Mouse (Mus musculus) CD4-positive helper T cell, adult 2 months (primary cell): ENCODE data around the gene Mecr.

Source experiments
- DNase-seq: peaks from one replicate; pipeline ENCODE4 v3.0.0-alpha.2; 2012; ENCODE audit warnings: low read depth, missing footprints, low spot score

Gene Mecr

DNA sequence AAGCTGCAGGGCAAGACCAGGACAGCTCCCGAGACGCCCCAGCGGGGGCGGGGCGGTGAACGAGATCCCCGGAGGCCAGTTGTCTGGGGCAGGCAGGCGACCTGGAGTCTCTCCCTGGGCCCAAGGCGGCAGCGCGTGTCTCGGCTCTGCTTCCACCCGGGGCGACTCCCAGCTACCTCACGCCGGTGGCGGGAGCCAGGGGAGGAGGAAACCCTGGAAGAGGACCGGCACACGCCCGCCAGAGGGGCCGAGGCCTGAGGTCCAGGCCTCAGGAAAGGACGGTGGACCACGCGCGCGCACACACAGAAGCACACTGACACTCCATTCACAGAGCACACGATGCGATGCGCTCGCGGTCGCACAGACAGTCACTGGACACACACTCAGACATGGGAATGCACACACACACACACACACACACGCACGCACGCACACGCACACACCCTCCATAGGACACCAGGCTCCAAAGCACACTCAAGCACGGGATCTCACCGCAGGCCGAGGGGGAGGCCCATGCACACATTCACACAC is 6.9 kb upstream of the Mecr start:
- DNase-seq = peak; percentile 16

DNA sequence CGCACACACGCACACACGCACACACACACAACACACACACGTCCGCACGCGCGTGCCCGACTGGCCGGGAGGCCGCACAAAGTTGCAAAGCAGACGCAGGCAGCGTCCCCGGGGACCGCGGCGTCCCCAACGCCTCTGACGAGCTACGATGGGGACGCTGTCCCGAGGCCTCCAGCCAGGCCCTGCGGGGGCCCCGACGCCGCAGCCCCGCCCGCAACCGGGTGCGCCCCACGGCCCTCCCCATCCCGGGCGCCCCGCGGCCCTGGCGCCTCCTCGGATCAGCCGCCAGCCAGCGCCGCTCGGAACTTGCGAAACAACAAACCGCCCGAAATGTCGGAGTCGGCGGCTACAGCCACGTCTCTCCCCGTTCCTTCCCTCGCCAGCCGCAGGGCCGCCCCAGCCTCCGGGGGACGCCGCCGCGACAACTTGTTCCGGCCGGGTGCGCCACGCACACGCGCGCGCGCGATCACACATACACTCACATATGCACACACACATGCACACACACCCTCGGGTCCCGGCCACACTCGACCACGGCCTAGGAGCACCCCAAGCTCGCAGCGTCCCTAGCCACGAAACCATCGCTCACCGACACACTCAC is 6.3 kb upstream of the Mecr start:
- DNase-seq = peak; percentile 34

DNA sequence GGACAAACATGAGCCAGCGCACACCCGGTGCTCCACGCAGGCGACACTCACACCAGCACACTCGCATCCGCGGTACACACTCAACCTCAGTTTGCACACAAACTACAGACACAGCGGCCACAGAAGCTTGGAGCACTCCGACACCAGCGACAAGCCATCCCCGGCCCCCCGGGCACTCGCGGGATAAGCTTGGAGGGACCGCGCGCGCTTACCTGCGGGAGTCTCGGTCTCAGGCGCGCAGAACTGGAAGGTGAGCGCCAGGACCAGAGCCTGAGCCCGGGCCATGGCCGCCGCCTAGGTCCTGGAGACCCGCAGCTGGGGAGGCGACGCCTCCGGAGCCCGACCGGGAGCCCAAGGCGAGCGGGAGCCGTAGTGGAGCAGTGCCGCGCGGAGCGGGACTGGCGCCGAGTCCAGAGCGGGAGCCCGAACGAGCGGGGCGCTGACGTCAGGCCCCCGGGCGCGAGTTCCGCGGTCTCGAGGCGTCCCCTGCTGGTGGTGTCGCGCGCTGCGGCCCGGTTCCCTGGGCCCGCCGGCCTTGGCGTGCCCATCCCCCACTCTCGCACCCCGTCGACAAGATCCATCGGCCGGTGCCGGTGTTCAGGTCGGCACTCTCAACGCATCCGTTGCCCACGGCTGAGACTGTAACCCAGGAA is 5.3 kb upstream of the Mecr start, which contains the start of gene Ptpru:
TSS of gene Ptpru (minus strand) at position 417 of the 653 bp plus-strand sequence.
- peak; percentile 82 for DNase-seq

DNA sequence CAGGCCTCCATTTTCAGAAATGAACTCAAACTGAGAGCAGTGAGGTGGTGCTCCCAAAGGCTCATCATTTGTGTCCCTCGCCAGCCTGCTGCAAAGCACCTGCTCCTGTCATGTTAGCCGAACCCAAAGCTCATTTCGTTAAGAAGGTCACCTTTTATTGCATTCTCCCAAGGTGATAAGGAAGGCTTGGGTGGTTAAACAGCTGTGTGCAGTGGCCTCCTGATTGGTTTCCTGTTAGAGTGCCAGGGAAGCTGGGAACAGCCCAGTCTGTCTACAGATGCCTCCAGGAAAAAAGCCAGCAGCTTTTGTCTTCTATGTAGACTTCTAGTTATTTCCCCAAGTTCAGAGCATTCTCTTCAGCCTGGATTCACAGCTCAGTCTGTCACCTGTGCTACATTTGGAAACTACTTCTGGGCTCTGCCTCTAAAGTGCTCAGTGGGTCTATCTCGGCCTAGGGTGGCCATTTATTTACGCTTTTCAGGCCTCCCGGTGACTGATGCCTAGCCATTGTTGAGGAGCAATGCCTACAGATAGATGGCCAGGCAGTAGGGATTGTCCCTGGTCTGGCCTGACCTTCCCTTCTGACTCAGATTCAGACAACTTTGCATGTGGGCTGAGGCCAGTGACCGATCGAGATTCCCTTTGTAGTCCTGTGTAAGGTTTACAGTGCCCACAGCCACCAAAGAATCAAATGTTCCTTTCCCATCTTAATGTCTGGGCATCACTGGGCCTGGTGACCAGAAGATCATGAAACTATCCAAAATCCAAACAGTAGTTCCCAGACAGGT is 2.9 kb downstream of the Mecr start:
- no peak for DNase-seq

DNA sequence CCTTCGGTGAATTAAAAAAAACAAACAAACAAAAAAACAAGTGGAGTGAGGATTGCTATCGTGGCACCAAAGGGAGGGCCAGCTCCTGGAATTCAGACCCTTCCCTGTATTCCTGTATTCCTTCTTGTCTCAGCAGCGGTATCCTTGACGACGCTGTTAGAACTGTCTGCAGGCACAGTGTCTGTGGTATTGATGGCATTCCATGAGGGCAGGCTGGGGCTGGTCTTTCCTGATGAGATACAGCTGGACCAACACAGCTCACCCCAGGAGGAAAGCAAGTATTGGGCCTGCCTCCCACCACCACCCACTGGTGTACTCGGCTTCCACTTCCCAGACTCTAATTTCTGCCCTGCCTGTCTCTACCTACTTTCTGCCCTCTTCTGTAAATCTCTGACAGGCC is 4.8 kb downstream of the Mecr start:
- no peak for DNase-seq

DNA sequence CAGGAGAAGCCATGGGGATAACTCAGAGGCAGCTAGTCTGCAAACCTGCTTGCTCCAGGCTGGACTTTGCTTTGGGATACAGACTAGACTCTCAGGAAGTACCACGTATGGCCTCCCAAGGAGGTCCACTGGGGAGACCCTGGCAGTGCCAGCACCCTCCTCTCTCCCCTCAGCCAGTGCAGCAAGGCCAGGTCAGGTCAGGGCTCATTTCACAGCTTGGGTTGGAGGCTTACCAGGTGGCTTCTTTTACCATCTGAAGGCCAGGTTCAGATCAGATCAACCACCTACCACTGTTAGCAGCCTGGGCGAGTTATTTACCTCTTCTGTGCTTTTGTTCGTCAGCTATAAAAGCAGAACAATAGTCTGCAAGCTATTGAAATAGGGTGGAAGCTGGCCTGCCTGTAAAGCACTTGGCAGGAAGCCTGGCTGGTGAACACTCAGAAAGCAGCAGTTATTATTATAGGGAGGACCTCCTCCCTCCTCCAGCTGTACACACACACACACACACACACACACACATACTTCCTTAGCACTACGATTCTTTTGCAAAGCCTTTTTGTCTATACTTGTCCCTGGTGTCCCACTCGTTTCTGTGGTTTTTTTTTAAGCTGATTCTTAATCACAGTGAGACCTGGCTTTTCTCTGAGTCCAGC is 6.8 kb downstream of the Mecr start:
- no peak for DNase-seq

DNA sequence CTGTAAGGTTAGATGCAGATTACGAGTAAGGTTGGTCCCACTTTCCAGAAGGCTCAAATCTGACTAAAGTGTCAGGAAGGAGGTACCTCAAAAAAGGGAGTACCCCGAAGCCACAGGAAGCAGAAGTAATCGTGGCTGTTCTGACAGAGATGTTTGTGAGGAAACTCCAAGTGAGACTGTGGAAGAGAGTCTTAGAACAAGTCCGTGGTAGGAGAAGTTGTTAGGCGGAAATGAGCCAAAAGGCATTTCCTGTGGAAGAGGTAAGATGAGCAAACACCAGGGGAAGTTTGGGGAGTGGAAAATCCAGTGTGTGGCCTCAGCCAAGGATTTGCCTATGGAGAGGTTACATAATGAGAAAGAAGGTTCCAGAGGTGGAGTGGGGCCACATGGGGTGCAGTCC is 11.7 kb downstream of the Mecr start:
- no peak for DNase-seq

DNA sequence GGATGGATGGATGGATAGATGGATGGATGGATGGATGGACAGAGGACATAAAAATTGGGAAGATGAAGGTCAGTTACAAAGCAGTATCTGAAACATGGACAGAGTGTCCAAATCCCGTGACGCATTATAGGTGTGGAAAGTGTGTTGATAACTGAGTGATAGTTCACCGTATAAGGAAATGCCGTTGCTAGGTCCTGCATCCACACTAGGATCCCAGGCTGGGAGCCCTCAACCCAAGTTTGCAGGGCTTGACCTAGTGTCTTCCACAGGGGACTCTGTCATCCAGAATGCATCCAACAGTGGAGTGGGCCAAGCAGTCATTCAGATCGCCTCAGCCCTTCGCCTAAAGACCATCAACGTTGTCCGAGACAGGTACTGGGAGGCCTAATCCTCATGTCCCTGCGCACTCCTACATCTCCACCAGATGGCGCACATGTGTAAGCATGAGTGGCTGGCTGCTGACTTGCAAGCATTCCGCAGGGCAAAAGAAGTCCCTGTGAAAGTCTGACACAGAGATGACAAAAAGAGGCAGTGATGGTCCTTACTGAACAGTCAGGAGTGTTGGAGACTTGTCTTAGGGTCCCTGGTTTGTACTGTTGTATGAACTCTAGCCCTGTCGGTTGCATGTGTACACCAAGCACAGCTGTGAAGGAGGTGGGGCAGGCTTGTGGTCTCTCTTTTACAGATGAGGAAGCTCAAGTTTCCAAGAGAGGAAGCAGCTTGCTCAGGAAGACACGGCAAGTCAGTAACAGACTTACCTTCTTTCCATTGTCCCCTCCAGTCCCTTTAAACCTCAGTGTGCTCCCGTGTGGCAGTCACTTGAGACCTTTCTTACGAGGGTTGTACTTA is 17.4 kb downstream of the Mecr start:
- peak; percentile 75 for DNase-seq

DNA sequence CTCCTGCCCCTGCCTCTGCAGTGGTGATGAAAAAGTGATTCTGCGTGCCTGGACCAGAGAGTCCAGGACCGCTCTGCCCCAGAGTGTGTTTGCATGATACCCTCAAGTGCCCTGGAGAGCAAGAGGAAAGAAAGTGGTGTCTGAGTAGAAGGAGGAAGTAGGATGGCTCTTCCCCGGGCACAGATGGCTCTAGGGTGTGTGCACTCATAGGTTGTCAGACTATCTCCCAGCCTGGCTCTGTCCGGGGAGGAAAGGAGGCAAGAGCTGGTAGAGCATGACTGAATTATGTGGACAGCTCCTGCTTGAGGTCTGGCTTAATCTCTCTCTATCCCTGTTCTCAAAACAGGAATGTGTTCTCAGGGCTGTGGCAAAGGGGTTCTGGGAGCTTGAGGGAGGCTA is 18.1 kb downstream of the Mecr start:
- DNase-seq = no peak

DNA sequence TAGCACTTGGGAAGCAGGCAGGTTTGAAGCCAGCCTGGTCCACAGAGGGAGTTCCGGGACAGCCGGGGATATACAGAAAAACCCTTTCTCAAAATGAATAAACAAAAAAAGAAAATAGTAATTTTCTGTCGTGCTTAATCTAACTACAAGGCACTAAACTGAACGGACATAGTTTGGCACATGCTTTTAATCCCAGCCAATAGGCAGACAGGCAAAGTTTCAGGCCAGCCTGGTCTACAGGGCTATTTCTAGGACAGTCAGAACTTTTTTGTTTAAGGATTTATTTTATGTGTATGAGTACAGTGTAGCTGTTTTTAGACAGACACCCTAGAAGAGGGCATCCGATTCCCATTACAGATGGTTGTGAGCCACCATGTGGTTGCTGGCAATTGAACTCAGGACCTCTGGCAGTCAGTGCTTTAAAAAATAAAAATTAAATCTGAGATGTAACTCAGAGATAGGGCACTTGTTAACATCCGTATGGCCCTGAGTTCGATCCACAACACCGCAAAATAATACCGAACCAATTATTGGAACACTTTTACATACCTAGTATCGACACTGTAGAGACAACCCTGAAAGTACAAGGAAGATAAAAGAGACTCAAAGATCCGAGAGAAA is 29.5 kb downstream of the Mecr start:
- no peak for DNase-seq

DNA sequence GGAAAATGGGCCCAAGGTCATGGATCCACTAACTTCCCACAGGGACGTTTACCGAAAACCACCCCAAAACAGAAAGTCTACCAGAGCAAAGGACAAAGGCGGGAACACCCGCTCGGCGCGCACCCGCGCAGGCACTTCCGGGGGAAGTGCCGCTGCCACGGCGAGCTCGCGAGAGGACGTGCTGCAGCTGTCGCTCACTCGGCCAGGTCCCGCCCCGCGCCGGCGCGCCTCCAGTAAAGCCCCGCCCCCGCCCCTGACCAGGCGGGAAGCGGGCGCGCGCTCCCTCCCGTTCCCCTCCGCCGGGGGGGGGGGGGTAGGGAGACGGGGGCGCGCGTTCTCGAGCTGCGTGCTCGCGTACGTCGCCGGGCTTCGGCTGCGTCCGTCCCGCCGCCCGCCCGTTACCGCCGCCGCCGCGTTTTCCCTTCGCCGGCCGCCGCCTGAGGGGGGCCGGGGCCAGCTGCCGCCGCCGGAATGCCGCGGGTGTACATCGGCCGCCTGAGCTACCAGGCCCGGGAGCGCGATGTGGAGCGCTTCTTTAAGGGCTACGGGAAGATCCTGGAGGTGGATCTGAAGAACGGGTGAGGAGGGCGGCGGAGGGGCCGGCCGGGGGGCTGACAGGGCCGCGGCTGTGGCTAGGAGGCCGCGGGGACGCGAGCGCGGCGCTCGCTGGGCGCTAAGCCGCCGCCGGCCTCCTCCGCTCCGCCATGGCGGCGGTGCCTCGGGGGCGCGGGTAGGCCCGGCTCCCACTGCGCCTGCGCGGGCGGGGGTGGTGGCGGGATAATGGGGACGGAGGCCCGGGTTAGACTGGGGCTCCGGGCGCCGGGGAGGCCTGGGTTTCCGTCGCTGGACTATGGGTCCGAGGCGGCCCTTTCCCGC is 30.3 kb downstream of the Mecr start, which contains the start of gene Srsf4:
TSS of gene Srsf4 (plus strand) at position 325 of the 876 bp plus-strand sequence.
- peak; percentile 99 for DNase-seq

DNA sequence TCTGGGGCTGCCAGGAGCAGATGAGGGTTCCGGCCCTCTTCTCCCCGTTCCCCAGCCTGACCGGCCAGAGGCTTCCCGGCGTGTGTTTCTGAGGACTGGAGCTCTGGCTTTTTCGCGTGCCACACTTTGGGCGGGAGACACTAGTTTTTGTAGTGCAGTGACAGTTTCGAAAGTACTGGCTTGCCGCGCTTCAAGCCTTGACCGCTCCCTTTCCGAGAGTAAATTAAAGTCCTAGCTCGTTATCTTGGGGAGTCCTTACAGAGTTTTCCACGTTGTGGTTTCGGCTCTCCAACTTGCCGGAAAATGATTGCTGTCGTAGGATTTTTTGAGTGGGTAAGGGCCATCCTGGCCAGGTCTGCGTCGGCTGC is 30.9 kb downstream of the Mecr start:
- DNase-seq = no peak

DNA sequence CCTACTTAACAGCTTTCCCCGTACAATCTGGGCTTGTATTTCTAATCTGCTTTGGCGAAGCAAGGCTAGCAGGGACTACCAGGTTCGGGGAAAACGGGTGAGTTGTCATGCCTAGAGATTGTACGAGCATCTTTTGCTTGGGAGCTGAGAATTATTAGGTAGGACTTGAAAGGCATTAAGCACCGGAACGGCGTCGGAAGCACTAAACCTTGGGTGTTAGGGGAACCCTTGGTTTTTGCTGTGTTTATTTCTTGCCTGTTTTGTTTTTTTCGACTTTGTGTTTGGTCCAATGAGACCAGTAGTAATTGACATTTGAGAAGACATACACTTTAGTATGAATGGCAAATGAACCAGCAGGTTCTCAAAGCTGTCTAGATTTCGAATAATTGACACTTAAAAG is 31.3 kb downstream of the Mecr start:
- DNase-seq = no peak

DNA sequence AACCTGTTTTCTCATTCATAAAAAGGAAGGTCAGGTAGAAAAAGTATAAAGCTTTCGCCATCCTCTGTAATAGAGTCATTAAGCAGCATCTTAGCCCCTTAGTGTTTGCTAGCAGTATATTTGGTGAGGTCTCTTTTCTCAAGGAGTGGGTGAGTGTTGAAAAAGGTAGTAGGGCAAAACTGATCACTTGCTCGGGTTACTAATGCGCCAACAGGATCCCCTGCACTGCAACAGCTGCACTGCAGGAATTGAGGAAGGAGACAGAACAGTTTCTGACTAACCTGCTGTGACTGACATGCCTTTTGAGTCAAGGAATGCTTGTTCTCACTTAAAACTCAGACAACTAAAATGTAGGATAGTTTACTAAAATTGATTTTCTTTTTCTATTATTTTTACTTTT is 32.0 kb downstream of the Mecr start:
- no peak for DNase-seq

DNA sequence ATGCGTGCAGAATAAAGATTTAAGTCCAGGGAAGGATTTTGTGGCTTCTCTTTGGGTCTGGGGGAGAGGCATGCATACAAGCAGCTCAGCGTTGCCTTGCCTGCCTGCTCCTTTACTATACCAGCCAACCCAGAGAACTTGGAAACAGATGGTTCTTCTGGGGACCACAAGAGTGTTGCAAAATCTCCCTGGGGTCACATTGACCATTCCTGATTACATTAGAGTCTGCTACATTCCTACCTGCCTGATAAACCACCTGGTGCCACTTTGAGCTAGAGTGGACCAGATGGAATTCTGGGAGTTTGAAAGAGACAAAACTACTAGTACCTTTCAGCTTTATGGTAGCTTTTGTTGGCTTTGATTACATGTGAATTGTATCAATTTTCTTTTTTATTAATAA is 33.6 kb downstream of the Mecr start:
- DNase-seq = no peak

DNA sequence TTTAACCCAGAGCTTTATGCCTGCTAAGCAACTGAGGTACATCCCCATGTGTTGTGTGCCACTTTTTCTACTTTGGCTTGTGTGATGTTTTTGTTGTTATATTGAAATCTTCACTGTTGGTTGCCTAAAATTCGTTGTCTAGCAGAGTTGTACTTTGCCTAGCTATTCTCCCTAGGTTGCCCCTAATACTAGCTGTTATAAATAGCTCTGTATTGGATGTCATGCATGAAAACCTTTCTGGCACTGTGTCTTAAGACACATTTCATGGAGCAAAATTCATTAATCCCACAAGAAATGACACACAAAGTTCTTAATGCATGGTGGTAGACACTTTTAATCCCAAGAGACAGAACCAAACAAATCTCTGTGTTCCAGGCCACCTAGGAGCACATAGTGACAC is 36.4 kb downstream of the Mecr start:
- DNase-seq = no peak

DNA sequence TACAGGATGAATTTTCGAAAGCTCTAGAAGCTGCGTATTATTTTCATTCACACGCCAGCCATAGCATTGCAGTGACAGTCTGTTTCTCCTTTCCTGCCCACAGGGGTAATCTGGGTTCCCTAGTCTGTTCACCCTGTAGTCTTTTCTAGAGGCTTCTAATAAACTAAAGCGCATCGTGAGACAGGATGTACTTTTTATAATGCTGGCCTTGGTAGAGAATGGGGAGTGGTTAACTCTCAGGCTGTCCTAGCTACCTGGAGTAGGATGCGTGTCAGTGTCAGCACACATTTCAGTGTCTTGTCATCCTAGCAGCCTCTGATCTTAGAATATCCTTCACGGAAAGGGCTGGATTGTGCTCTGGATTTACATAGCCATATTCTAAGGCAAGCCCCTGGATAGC is 38.0 kb downstream of the Mecr start:
- DNase-seq = no peak

DNA sequence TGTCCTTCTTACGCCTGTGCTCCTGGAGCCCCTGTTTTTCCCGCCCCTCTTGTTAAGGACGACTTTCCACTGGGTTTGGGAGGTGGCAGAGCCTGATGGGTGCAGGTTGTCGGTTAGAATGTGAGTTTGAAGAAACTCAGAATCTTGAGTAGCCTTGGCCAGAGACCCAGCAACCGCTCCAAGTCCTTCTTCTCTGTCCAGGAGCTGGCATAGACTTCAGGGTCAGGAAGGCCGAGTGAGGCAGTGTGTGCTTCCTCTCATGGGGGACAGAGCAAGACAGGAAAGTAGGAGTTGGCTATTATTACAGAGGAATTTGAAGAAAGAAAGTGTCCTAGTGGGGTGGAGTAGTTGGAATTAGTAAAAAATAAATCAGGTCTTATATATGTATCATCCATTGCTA is 40.3 kb downstream of the Mecr start:
- DNase-seq = no peak

DNA sequence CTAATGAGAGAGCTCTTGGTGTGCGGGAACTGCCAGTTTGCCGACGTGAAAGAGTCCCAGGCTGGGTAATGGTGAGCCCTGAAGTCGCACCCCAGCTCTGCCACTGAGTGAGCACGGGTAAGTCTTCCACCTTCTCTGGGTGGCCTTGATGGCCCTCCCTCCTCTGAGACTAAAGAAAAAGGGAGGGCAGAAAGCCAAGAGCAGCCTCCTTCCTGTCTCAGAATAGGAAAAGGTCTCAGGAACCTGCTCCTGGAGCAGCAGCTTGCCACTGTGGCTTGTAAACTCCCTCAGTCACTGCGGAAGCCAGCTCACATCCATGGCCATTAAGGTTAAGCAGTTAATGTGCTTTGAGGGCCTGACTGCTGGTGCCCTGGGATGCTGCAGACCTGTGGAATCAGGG is 42.1 kb downstream of the Mecr start:
- no peak for DNase-seq

DNA sequence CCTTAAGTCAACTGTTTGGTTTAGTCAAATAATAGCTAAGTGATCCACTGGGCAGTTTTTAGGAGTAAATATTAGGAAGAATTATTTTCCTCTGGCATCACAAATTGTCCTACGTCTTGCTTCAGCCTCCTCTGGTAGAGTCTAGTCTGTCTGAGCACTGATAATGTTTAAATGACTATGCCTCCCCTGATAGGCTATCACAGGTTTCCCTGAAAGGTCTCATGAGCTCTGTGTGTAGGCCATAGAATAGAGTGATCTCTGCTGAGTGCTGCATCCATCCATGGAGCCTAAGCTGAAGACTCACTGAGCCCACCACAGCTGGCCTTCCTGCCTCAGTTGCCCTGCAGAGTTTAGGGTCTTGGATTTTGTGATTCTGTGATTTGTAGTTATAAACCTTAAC is 45.3 kb downstream of the Mecr start:
- DNase-seq = no peak
